Mouse (Mus musculus): ENCODE data around the gene Rap2c. TPM values are rescaled to one million over a fixed set of nuclear protein-coding genes. Genes with fewer than 3 reads are reported as not detected.

Rap2c gene
- polyA plus RNA-seq, 1 experiment = 2.0 TPM

DNA sequence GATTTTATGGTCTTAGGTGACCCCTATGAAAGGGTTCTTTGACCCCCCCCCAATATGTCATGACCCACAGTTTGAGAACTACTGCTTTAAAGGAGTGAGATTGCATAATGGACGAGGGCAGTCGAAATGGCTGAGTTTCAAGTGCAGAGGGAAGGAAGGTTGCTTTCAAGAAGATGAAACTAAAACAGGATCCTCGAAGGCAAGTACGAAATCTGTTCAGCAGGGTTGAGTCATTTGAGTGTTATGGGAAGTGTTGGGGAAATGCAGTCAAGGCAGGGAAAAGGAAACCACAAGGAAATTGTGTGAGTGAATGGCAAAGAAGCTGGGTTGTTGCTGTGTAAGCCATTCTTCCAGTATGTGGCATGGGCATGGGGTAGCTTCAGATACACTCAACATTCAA lies 45.7 kb downstream of the Rap2c start:
- no peak overlapping the region for H3K27ac ChIP-seq (ENCODE audit: insufficient read depth, low read length)

DNA sequence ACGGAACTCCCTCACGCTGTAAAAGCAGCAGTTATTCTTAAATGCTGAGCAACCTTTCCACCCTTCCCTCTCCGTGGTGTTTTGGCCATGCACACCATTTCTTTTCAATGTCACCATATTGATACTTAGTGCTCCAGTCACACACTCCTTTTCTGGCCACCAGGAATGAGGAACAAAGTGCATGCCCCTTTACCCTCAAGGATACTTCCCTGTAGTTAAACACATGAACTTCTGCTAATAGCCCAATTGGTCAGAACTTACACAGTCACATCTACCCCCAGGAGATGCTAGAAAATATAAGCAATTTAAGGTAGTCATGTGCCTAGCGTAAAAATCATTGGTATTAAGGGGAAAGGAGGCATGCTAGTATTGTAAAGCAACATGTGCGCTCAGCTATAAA lies 47.9 kb downstream of the Rap2c start:
- WGBS = 86% methylated on average over 5 of the region's 5 CpGs
- Histone ChIP-seq H3K4me3 (ENCODE audit: extremely low read depth, insufficient read depth, insufficient read length) (no peak overlapping the region), H3K36me3 (ENCODE audit: control insufficient read depth, insufficient read depth, low read length) (no peaks in the 10 kb centered on the region), H3K27me3 (ENCODE audit: control insufficient read depth, insufficient read depth, low read length) (no peaks in the 10 kb centered on the region), H3K4me1 (ENCODE audit: control insufficient read depth, insufficient read depth, insufficient read length) (no peaks in the 10 kb centered on the region), H3K27ac (ENCODE audit: insufficient read depth, low read length) (no peak overlapping the region)
- no peak for DNase-seq (ENCODE audit: low read depth in 1 of 2, low spot score in 2 of 2)
- TF ChIP-seq POLR2A (IDR thresholded peaks at IDR 0.05; ENCODE audit: low read depth, low read length) (no peak), CTCF (IDR thresholded peaks at IDR 0.05; ENCODE audit: extremely low read depth, insufficient read depth, insufficient read length, insufficient replicate concordance) (no peak)

More for the DNA sequence above, 45.7 kb downstream of the Rap2c start:
- no peak for DNase-seq (ENCODE audit: low read depth in 1 of 2, low spot score in 2 of 2)
- H3K36me3 ChIP-seq (ENCODE audit: control insufficient read depth, insufficient read depth, low read length) = no peaks in the 10 kb centered on the region
- TF ChIP-seq POLR2A (IDR thresholded peaks at IDR 0.05; ENCODE audit: low read depth, low read length) (no peak), CTCF (IDR thresholded peaks at IDR 0.05; ENCODE audit: extremely low read depth, insufficient read depth, insufficient read length, insufficient replicate concordance) (no peak)
- no peaks in the 10 kb centered on the region for H3K27me3 ChIP-seq (ENCODE audit: control insufficient read depth, insufficient read depth, low read length)
- 51% methylated on average over 4 of the region's 4 CpGs for WGBS
- H3K4me1 ChIP-seq (ENCODE audit: control insufficient read depth, insufficient read depth, insufficient read length) = no peaks in the 10 kb centered on the region
- H3K4me3 ChIP-seq (ENCODE audit: extremely low read depth, insufficient read depth, insufficient read length) = no peak overlapping the region

GRCm38 (mm10) chrX:50968157-50968932 lies 49.5 kb downstream of the Rap2c start:
- Histone ChIP-seq H3K36me3 (ENCODE audit: control insufficient read depth, insufficient read depth, low read length) (no peaks in the 10 kb centered on the region), H3K27ac (ENCODE audit: insufficient read depth, low read length) (no peak overlapping the region), H3K4me1 (ENCODE audit: control insufficient read depth, insufficient read depth, insufficient read length) (no peaks in the 10 kb centered on the region), H3K27me3 (ENCODE audit: control insufficient read depth, insufficient read depth, low read length) (no peaks in the 10 kb centered on the region), H3K4me3 (ENCODE audit: extremely low read depth, insufficient read depth, insufficient read length) (no peak overlapping the region)
- TF ChIP-seq POLR2A (IDR thresholded peaks at IDR 0.05; ENCODE audit: low read depth, low read length) (no peak), CTCF (IDR thresholded peaks at IDR 0.05; ENCODE audit: extremely low read depth, insufficient read depth, insufficient read length, insufficient replicate concordance) (no peak)
- DNase-seq (ENCODE audit: low read depth in 1 of 2, low spot score in 2 of 2) = no peak
- WGBS = 76% methylated on average over 10 of the region's 10 CpGs

DNA sequence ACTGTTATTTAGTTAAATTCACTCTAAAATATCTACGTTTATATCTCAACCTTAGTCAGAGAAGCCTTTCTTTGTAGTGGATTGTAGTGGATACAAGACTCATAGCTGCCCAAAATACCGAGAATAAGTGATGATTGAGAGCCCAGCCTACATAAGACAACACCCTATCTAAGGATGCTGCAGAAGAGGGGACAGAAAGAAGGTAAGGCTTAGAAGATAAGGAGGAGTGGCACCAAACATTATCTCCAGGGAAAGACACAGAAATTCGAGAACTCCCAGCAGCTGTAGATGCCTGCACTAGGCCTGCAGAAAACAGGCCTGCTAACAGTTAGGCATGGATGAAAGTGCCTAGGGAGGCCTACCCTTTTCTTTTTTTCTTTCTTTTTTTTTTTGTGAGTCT lies 52.7 kb downstream of the Rap2c start:
- Histone ChIP-seq H3K27ac (ENCODE audit: insufficient read depth, low read length) (no peak overlapping the region), H3K4me3 (ENCODE audit: extremely low read depth, insufficient read depth, insufficient read length) (no peak overlapping the region), H3K27me3 (ENCODE audit: control insufficient read depth, insufficient read depth, low read length) (no peaks in the 10 kb centered on the region), H3K36me3 (ENCODE audit: control insufficient read depth, insufficient read depth, low read length) (no peaks in the 10 kb centered on the region), H3K4me1 (ENCODE audit: control insufficient read depth, insufficient read depth, insufficient read length) (no peaks in the 10 kb centered on the region)
- WGBS = 72% methylated on average over 3 of the region's 3 CpGs
- no peak for TF ChIP-seq POLR2A (IDR thresholded peaks at IDR 0.05; ENCODE audit: low read depth, low read length)
- no peak for TF ChIP-seq CTCF (IDR thresholded peaks at IDR 0.05; ENCODE audit: extremely low read depth, insufficient read depth, insufficient read length, insufficient replicate concordance)
- no peak for DNase-seq (ENCODE audit: low read depth in 1 of 2, low spot score in 2 of 2)

- TF ChIP-seq CTCF (IDR thresholded peaks at IDR 0.05; ENCODE audit: extremely low read depth, insufficient read depth, insufficient read length, insufficient replicate concordance) = no peak
- no peak for TF ChIP-seq POLR2A (IDR thresholded peaks at IDR 0.05; ENCODE audit: low read depth, low read length)
- Histone ChIP-seq H3K27me3 (ENCODE audit: control insufficient read depth, insufficient read depth, low read length) (no peaks in the 10 kb centered on the region), H3K4me3 (ENCODE audit: extremely low read depth, insufficient read depth, insufficient read length) (no peak overlapping the region), H3K36me3 (ENCODE audit: control insufficient read depth, insufficient read depth, low read length) (no peaks in the 10 kb centered on the region), H3K27ac (ENCODE audit: insufficient read depth, low read length) (no peak overlapping the region), H3K4me1 (ENCODE audit: control insufficient read depth, insufficient read depth, insufficient read length) (no peaks in the 10 kb centered on the region)
- WGBS = 81% methylated on average over 6 of the region's 6 CpGs
- no peak for DNase-seq (ENCODE audit: low read depth in 1 of 2, low spot score in 2 of 2)
Measured at GRCm38 (mm10) chrX:50962955-50963354, 54.9 kb downstream of the Rap2c start.

Other genes starting within 250 kb of the Rap2c start
- 7.1 and 10.1 TPM in 2 replicates for gene Stk26, start 177.0 kb downstream of the Rap2c start, polyA plus RNA-seq (2012; rRNA removed)
- not detected in 2 replicates for gene Frmd7, start 75.3 kb downstream of the Rap2c start, polyA plus RNA-seq (2012; rRNA removed)
- gene Mbnl3, start 188.5 kb upstream of the Rap2c start, polyA plus RNA-seq (2012; rRNA removed) = 4.1 and 4.8 TPM in 2 replicates

Data from spleen, adult 2 months (tissue).